17 mouse cellular contexts compared by ENCODE assay signal in the genomic region with DNA sequence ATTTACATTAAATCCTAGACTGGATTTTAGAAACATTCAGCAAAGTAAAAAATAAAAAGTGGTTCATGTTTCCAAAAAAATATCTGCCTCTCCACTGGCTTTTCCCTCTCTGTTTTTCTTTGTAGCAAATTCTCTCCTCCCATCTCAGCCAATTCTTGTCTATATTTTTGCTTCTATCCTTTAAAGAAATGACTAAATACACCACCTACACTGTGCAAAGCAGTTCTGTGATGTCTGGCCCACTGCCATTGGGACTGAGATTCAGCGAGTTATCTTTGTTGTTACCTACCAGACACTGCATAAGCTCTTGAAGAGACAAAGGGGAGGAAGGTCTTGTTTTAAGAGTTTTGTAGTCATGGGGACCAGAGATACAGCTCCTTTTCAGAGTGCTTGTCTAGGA.
DNase-seq lines count a peak whose midpoint lies in the region; ATAC-seq and TF ChIP-seq lines count a peak whose summit lies in the region.
"Had no signal": no experiment of that assay in that cellular context is flagged by ENCODE, and none has a peak within 500 bp of the region (broad histone marks: within the 10 kb centered on the region; RNA-seq: fewer than 3 reads in every experiment).

No protein-coding gene starts in this region.

- no peak overlapping the region for H3K4me2 ChIP-seq in lung, postnatal 0 days (replicated peaks; ENCODE audit: low read depth, low read length)
- H3K4me2 ChIP-seq: heart, embryonic 11.5 days; midbrain, embryonic 15.5 days; stomach, embryonic 15.5 days had no signal

- H3K36me3 ChIP-seq in lung, postnatal 0 days (ENCODE audit: insufficient read depth, low read length): no peaks in the 10 kb centered on the region
- H3K36me3 ChIP-seq: forebrain, embryonic 10.5 days; midbrain, embryonic 15.5 days; stomach, embryonic 15.5 days had no signal

- H3K9me3 ChIP-seq in lung, postnatal 0 days (ENCODE audit: low read length): no peaks in the 10 kb centered on the region
- H3K9me3 ChIP-seq: forebrain, embryonic 10.5 days; midbrain, embryonic 15.5 days; stomach, embryonic 15.5 days had no signal

- ATAC-seq in lung, postnatal 0 days: no peak
- ATAC-seq: hindbrain, postnatal 0 days; midbrain, embryonic 15.5 days had no signal

- TF ChIP-seq CTCF in lung, postnatal 0 days (IDR thresholded peaks at IDR 0.05): no peak

- no peak overlapping the region for H3K4me3 ChIP-seq in lung, postnatal 0 days (ENCODE audit: low read depth, low read length)
- H3K4me3 ChIP-seq: forebrain, embryonic 10.5 days; midbrain, embryonic 15.5 days; stomach, embryonic 15.5 days had no signal

- H3K4me1 ChIP-seq in lung, postnatal 0 days (ENCODE audit: insufficient read depth, low read depth, low read length): no peaks in the 10 kb centered on the region
- H3K4me1 ChIP-seq: forebrain, embryonic 10.5 days; midbrain, embryonic 15.5 days; stomach, embryonic 15.5 days had no signal

- no peak overlapping the region for H3K9ac ChIP-seq in lung, postnatal 0 days (replicated peaks; ENCODE audit: low read depth)
- H3K9ac ChIP-seq: midbrain, embryonic 15.5 days; stomach, embryonic 15.5 days had no signal

- WGBS in lung, postnatal 0 days: 55% methylated on average over 1 of the region's 1 CpGs

- no peak for TF ChIP-seq EP300 in lung, postnatal 0 days (IDR thresholded peaks at IDR 0.05)

- no peak overlapping the region for H3K27ac ChIP-seq in lung, postnatal 0 days (ENCODE audit: low read length)
- H3K27ac ChIP-seq: forebrain, embryonic 10.5 days; hindbrain, postnatal 0 days; midbrain, embryonic 15.5 days; stomach, embryonic 15.5 days had no signal

- H3K27me3 ChIP-seq in lung, postnatal 0 days (replicated peaks; ENCODE audit: insufficient read depth, low read length): no peaks in the 10 kb centered on the region
- H3K27me3 ChIP-seq: midbrain, embryonic 15.5 days; stomach, embryonic 15.5 days had no signal

- peak; percentile 14 to 36 for DNase-seq in layer of hippocampus, adult 18-20 months (ENCODE audit: low spot score in 2 of 2)
- DNase-seq in layer of hippocampus, postnatal 14 days (ENCODE audit: low spot score in 2 of 2): no peak
- peak; percentile 3 for DNase-seq in layer of hippocampus, adult 9-10 months (ENCODE audit: low spot score)
- DNase-seq in right cerebral cortex, adult 18-20 months: peak; percentile 83
- no peak for DNase-seq in spleen, postnatal 4 days (ENCODE audit: low spot score in 2 of 2)
- DNase-seq in adipocyte (ENCODE audit: low spot score): no peak
- no peak for DNase-seq in lung, postnatal 0 days (ENCODE audit: low spot score)
- DNase-seq: cerebellum, adult 11-12 months; gastrocnemius, postnatal 25 days; kidney, adult 9 months; lung, adult 2 months; thymus, postnatal 14 days had no signal

Comparison
In these comparisons a context has a peak if more than half of its experiments do, and no peak if none do; other contexts are left out.
1. DNase-seq: peak in layer of hippocampus, adult 18-20 months (2 of 2), layer of hippocampus, adult 9-10 months (single experiment) and right cerebral cortex, adult 18-20 months (single experiment); none in layer of hippocampus, postnatal 14 days (0 of 2), spleen, postnatal 4 days (0 of 2), adipocyte (single experiment) and lung, postnatal 0 days (single experiment).